Mouse (Mus musculus): ENCODE measurements around the gene Qpct. TPM values are rescaled to one million over a fixed set of nuclear protein-coding genes. Genes with fewer than 3 reads are reported as not detected.

The Qpct gene
- polyA plus RNA-seq (2014; fragmentation: Illumina TruSeq; extraction: RNeasy Lipid Tissue Mini Kit (QIAGEN cat#74804); ENCODE audit: low read depth, low replicate concordance) = 5.9 TPM

GRCm38 (mm10) chr17:79051606-79052005, at the start of gene Qpct:
TSS of gene Qpct (plus strand) at chr17:79051906.

GRCm38 (mm10) chr17:79020208-79020983, 31.3 kb upstream of the Qpct start, which contains the start of gene Prkd3:
TSS of gene Prkd3 (minus strand) at chr17:79020816.

Other genes starting within 250 kb of the Qpct start
- 42.6 TPM for gene Heatr5b, start 216.5 kb upstream of the Qpct start, polyA plus RNA-seq (2014; fragmentation: Illumina TruSeq; extraction: RNeasy Lipid Tissue Mini Kit (QIAGEN cat#74804); ENCODE audit: low read depth, low replicate concordance)
- 25.4 TPM for gene Gpatch11, start 216.3 kb upstream of the Qpct start, polyA plus RNA-seq (2014; fragmentation: Illumina TruSeq; extraction: RNeasy Lipid Tissue Mini Kit (QIAGEN cat#74804); ENCODE audit: low read depth, low replicate concordance)
- gene Eif2ak2, start 169.3 kb upstream of the Qpct start, polyA plus RNA-seq (2014; fragmentation: Illumina TruSeq; extraction: RNeasy Lipid Tissue Mini Kit (QIAGEN cat#74804); ENCODE audit: low read depth, low replicate concordance) = 8.4 TPM
- not detected for gene Sult6b1, start 144.9 kb upstream of the Qpct start, polyA plus RNA-seq (2014; fragmentation: Illumina TruSeq; extraction: RNeasy Lipid Tissue Mini Kit (QIAGEN cat#74804); ENCODE audit: low read depth, low replicate concordance)
- gene Cebpzos, start 135.4 kb upstream of the Qpct start, polyA plus RNA-seq (2014; fragmentation: Illumina TruSeq; extraction: RNeasy Lipid Tissue Mini Kit (QIAGEN cat#74804); ENCODE audit: low read depth, low replicate concordance) = 93.7 TPM
- 20.6 TPM for gene Cebpz, start 114.8 kb upstream of the Qpct start, polyA plus RNA-seq (2014; fragmentation: Illumina TruSeq; extraction: RNeasy Lipid Tissue Mini Kit (QIAGEN cat#74804); ENCODE audit: low read depth, low replicate concordance)
- 45.6 TPM for gene Ndufaf7, start 114.8 kb upstream of the Qpct start, polyA plus RNA-seq (2014; fragmentation: Illumina TruSeq; extraction: RNeasy Lipid Tissue Mini Kit (QIAGEN cat#74804); ENCODE audit: low read depth, low replicate concordance)
- gene Prkd3, start 31.1 kb upstream of the Qpct start, polyA plus RNA-seq (2014; fragmentation: Illumina TruSeq; extraction: RNeasy Lipid Tissue Mini Kit (QIAGEN cat#74804); ENCODE audit: low read depth, low replicate concordance) = 15.8 TPM